Mouse (Mus musculus): ENCODE results near the gene Enpp1. TPM values are rescaled to one million over a fixed set of nuclear protein-coding genes. Genes with fewer than 3 reads are reported as not detected.

Gene Enpp1
- polyA plus RNA-seq, 1 experiment from 2014 or later = 5.0 TPM

DNA sequence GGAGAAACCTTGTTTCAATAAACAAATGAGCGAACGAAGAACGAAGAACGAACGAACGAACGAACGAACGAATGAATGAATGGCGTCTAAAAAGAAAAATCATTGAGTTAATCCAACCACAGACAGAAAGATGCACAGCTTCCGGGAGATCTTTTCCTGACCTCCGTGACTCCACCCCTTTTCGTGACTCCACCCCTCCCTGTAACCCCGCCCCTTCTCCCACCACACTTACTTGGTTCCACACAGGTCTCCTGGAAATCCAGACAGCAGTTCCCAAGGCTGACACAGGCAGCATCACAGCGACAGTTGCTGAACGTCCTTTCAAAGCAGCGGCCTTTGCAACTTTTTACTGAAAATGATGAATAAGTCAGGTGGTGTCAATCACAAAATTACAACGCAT, 34.3 kb downstream of the Enpp1 start:
- no peak for ATAC-seq (ENCODE audit: low FRiP score, low TSS enrichment)

DNA sequence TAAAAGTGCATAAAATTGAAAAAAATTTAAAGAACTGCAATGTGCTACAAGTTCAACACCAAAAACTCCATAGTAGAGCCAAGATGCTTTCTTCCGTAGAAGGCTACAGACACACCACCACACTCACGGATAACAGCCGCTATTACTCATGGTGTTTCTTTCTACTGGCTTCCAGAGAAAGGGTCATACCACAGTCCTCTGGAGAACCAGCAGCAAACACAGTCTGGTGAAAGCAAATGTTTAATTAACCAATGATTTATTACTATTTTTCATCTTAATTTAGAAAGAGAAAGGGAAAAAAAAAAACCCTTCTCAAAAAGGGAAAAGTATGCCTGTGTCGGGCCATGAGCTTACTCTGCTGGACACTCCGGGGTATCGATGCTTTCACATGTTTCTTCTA, 37.7 kb downstream of the Enpp1 start:
- no peaks in the 10 kb centered on the region for H3K36me3 ChIP-seq (ENCODE audit: insufficient read depth, low read length)
- no peaks in the 10 kb centered on the region for H3K9me3 ChIP-seq (ENCODE audit: low read length)
- H3K4me2 ChIP-seq (replicated peaks; ENCODE audit: low read depth, low read length) = 0 out of 2 replicates have a peak overlapping the region, but pooled peaks have one; percentile 4
- no peaks in the 10 kb centered on the region for H3K27me3 ChIP-seq (ENCODE audit: insufficient read depth, low read length)
- H3K27ac ChIP-seq (ENCODE audit: low read length) = no peak overlapping the region
- no peak overlapping the region for H3K9ac ChIP-seq (replicated peaks; ENCODE audit: low read length)
- H3K4me3 ChIP-seq (ENCODE audit: low read length) = no peak overlapping the region
- no peaks in the 10 kb centered on the region for H3K4me1 ChIP-seq (ENCODE audit: insufficient read depth, low read length)
- no peak for ATAC-seq (ENCODE audit: low FRiP score, low TSS enrichment)
- WGBS = 58% methylated on average over 6 of the region's 6 CpGs

More for the DNA sequence above, 34.3 kb downstream of the Enpp1 start:
- Histone ChIP-seq H3K27ac (ENCODE audit: low read length) (no peak overlapping the region), H3K4me1 (ENCODE audit: insufficient read depth, low read length) (no peaks in the 10 kb centered on the region), H3K9ac (replicated peaks; ENCODE audit: low read length) (no peak overlapping the region), H3K36me3 (ENCODE audit: insufficient read depth, low read length) (no peaks in the 10 kb centered on the region), H3K4me3 (ENCODE audit: low read length) (no peak overlapping the region), H3K9me3 (ENCODE audit: low read length) (no peaks in the 10 kb centered on the region), H3K4me2 (replicated peaks; ENCODE audit: low read depth, low read length) (no peak overlapping the region), H3K27me3 (ENCODE audit: insufficient read depth, low read length) (no peaks in the 10 kb centered on the region)
- WGBS = 91% methylated on average over 18 of the region's 18 CpGs

DNA sequence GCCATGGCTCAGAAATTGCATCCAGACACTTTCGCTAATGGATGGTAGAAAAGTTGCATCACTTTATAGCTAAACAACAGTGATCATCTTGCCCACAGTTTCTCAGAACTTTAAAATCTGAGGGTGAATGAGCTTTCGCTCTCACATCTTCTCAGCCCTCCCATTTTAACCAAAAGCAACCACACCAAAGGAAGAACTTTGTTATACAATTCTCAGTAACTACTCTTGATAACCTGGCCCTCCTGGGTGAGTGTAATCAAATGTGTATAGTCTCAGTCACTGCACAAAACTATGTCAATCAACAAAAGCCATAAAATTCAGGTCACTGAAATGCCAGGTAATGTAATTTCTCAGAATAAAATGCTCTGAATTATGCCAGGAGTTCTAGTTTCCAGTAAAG, 39.0 kb downstream of the Enpp1 start:
- no peak overlapping the region for H3K4me3 ChIP-seq (ENCODE audit: low read length)
- no peaks in the 10 kb centered on the region for H3K4me1 ChIP-seq (ENCODE audit: insufficient read depth, low read length)
- H3K4me2 ChIP-seq (replicated peaks; ENCODE audit: low read depth, low read length) = no peak overlapping the region
- no peak overlapping the region for H3K27ac ChIP-seq (ENCODE audit: low read length)
- H3K9ac ChIP-seq (replicated peaks; ENCODE audit: low read length) = no peak overlapping the region
- H3K9me3 ChIP-seq (ENCODE audit: low read length) = no peaks in the 10 kb centered on the region
- H3K27me3 ChIP-seq (ENCODE audit: insufficient read depth, low read length) = no peaks in the 10 kb centered on the region
- 98% methylated on average over 2 of the region's 2 CpGs for WGBS
- no peak for ATAC-seq (ENCODE audit: low FRiP score, low TSS enrichment)
- no peaks in the 10 kb centered on the region for H3K36me3 ChIP-seq (ENCODE audit: insufficient read depth, low read length)

DNA sequence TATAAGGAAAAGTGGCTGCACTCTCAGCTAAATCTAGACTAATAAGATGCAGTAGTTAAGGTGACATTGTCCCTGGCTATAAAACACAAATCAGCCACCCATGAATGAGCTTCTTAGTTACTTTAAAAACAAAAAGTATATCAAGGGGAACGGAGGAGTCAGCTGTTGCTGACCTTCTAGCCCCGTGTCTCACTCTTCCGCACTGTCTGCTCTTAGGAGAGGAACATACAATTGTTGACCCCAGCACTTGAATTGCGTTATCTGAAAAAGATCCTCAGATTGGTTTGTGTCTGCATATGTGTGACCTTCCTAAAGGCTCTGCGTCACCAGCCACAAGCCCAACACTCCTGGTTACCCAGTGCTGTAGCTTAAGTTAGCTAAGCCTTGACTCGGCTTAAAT, 41.4 kb downstream of the Enpp1 start:
- WGBS = 41% methylated on average over 6 of the region's 6 CpGs
- no peaks in the 10 kb centered on the region for H3K36me3 ChIP-seq (ENCODE audit: insufficient read depth, low read length)
- H3K27me3 ChIP-seq (ENCODE audit: insufficient read depth, low read length) = no peaks in the 10 kb centered on the region
- no peak overlapping the region for H3K9ac ChIP-seq (replicated peaks; ENCODE audit: low read length)
- no peaks in the 10 kb centered on the region for H3K4me1 ChIP-seq (ENCODE audit: insufficient read depth, low read length)
- H3K4me2 ChIP-seq (replicated peaks; ENCODE audit: low read depth, low read length) = no peak overlapping the region
- H3K27ac ChIP-seq (ENCODE audit: low read length) = no peak overlapping the region
- H3K9me3 ChIP-seq (ENCODE audit: low read length) = no peaks in the 10 kb centered on the region
- peak; percentile 74; the same call in 1 of the 2 replicates for ATAC-seq (ENCODE audit: low FRiP score, low TSS enrichment)
- H3K4me3 ChIP-seq (ENCODE audit: low read length) = no peak overlapping the region

DNA sequence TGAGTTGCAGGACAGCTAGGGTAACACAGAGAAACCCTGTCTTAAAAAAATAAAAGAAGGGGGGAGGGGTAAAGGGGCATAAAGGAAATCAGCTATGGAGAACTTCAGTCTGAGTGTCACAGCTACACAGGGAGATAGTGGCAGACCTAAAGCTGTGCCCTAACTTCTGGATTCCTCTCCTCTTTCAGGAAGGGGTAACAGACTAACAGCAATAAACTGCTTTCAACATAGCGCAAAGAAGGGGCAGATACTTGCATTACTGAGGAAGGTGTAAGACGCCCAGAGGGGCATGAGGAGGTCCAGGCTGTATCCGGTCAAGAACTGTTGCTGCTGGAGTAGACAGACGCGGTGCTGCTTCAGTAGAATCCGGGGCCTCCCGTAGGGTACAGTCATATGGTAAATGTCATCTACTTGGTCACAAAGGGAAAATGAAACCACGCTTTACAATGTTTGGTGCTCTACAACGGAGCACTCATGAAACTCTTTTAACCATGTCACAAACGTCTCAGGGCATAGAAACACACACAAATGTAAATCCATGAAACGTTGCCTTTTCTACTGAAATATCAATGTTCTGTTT, 60.9 kb downstream of the Enpp1 start:
- no peak for ATAC-seq (ENCODE audit: low FRiP score, low TSS enrichment)
- Histone ChIP-seq H3K4me1 (ENCODE audit: insufficient read depth, low read length) (no peaks in the 10 kb centered on the region), H3K4me3 (ENCODE audit: low read length) (no peak overlapping the region), H3K9ac (replicated peaks; ENCODE audit: low read length) (no peak overlapping the region), H3K4me2 (replicated peaks; ENCODE audit: low read depth, low read length) (no peak overlapping the region), H3K36me3 (ENCODE audit: insufficient read depth, low read length) (no peaks in the 10 kb centered on the region), H3K27me3 (ENCODE audit: insufficient read depth, low read length) (no peaks in the 10 kb centered on the region), H3K27ac (ENCODE audit: low read length) (no peak overlapping the region), H3K9me3 (ENCODE audit: low read length) (no peaks in the 10 kb centered on the region)
- 87% methylated on average over 11 of the region's 11 CpGs for WGBS

DNA sequence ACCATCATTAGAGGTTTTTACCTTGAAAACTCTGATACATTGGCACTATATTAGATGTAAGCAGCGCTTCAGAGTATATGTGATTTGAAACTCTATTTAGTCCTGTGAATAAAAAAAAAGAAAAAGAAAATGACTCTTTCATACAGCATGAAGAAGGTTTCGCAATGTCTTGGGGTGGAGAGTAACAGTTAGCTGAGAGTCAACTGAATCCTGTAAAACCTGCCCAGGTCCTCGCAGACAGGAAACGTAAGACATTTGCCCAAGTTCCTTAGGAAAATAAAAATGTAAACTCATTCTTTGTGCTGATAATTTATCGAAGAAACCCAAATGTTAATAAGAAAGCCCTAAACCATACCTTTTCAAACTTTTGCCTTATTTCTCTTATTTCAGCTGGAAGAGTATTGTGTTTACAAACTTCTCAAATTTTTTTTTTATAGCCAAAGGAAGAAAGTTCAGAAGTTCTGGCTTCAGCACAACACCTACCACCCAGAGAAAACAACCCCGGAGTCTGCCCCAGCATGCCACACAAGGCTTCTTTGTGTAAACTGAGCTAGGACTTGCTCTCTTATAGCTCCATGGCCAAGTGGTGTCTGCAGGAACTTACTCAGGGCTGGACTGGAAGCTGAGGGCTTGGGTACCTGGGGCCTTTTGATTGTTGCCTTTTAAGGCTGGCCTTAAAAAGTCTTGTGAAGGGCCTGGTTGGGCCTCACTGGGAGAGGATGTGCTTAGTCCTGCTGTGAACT, 63.8 kb downstream of the Enpp1 start:
- Histone ChIP-seq H3K4me1 (ENCODE audit: insufficient read depth, low read length) (no peaks in the 10 kb centered on the region), H3K4me2 (replicated peaks; ENCODE audit: low read depth, low read length) (no peak overlapping the region), H3K27me3 (ENCODE audit: insufficient read depth, low read length) (no peaks in the 10 kb centered on the region), H3K9ac (replicated peaks; ENCODE audit: low read length) (no peak overlapping the region), H3K9me3 (ENCODE audit: low read length) (no peaks in the 10 kb centered on the region), H3K27ac (ENCODE audit: low read length) (no peak overlapping the region), H3K4me3 (ENCODE audit: low read length) (no peak overlapping the region), H3K36me3 (ENCODE audit: insufficient read depth, low read length) (no peaks in the 10 kb centered on the region)
- ATAC-seq (ENCODE audit: low FRiP score, low TSS enrichment) = no peak
- WGBS = 78% methylated on average over 6 of the region's 6 CpGs

DNA sequence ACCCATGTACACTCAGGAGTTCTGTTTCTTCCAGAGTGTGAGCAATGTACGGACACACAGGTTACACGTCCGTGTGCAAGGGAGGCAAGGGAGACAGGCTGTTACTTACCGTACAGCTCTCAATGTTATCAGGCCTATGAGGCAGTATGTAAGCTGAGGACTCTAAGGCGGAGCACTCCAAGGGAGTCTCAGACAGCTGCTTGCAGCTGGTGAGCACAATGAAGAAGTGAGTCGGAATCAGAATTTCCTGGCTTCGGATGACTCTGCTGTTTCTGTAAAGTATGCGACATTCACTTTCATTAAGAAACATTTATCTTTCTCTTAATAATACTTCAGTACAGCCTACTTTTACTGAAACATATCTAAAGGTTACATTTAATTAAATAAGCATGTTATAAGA, 66.8 kb downstream of the Enpp1 start:
- Histone ChIP-seq H3K4me1 (ENCODE audit: insufficient read depth, low read length) (peaks cover 10% of the 10 kb centered on the region), H3K36me3 (ENCODE audit: insufficient read depth, low read length) (no peaks in the 10 kb centered on the region), H3K4me2 (replicated peaks; ENCODE audit: low read depth, low read length) (no peak overlapping the region), H3K9me3 (ENCODE audit: low read length) (no peaks in the 10 kb centered on the region), H3K9ac (replicated peaks; ENCODE audit: low read length) (no peak overlapping the region), H3K27ac (ENCODE audit: low read length) (no peak overlapping the region), H3K27me3 (ENCODE audit: insufficient read depth, low read length) (no peaks in the 10 kb centered on the region), H3K4me3 (ENCODE audit: low read length) (no peak overlapping the region)
- WGBS = 84% methylated on average over 8 of the region's 8 CpGs
- no peak for ATAC-seq (ENCODE audit: low FRiP score, low TSS enrichment)

DNA sequence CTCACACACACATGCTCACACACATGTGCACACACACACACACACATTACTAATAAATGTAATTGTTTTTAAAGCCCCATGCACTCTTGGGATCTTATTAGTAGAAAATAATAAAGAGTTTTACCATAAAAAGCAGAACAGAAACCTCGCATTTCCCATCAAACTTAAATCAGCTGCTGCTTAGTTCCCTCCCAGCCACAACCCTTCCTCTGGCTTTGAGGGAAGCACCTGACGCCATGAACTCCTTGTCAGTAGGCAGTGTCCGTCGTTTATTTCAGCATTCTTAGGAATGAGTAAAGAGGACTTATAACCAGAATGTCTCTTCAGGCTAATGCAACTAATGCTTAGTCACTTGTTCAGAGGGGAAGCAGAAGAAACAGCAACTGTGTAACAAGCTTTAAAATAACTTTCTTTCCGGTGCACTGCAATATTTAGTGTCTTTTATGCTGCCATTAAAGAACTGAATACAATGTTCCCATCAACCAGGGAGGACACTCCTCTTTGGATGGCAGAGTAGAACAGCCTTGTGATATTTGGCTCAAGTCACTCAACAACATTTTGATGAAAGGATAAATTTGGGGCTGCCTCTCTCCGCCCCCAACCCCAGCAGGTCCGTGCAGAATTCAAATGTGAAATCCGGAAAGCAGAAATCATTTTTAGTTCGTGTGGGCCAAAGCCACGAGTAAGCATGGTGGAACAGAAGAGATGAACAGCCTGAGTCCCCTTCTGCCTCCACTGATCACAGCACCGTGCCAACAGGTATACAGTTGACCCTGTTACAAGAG, 69.0 kb downstream of the Enpp1 start:
- H3K9ac ChIP-seq (replicated peaks; ENCODE audit: low read length) = no peak overlapping the region
- no peak for ATAC-seq (ENCODE audit: low FRiP score, low TSS enrichment)
- H3K4me2 ChIP-seq (replicated peaks; ENCODE audit: low read depth, low read length) = no peak overlapping the region
- H3K36me3 ChIP-seq (ENCODE audit: insufficient read depth, low read length) = no peaks in the 10 kb centered on the region
- WGBS = 82% methylated on average over 11 of the region's 11 CpGs
- no peak overlapping the region for H3K4me3 ChIP-seq (ENCODE audit: low read length)
- H3K27ac ChIP-seq (ENCODE audit: low read length) = no peak overlapping the region
- H3K27me3 ChIP-seq (ENCODE audit: insufficient read depth, low read length) = no peaks in the 10 kb centered on the region
- peaks cover 30% of the 10 kb centered on the region for H3K4me1 ChIP-seq (ENCODE audit: insufficient read depth, low read length)
- no peaks in the 10 kb centered on the region for H3K9me3 ChIP-seq (ENCODE audit: low read length)

DNA sequence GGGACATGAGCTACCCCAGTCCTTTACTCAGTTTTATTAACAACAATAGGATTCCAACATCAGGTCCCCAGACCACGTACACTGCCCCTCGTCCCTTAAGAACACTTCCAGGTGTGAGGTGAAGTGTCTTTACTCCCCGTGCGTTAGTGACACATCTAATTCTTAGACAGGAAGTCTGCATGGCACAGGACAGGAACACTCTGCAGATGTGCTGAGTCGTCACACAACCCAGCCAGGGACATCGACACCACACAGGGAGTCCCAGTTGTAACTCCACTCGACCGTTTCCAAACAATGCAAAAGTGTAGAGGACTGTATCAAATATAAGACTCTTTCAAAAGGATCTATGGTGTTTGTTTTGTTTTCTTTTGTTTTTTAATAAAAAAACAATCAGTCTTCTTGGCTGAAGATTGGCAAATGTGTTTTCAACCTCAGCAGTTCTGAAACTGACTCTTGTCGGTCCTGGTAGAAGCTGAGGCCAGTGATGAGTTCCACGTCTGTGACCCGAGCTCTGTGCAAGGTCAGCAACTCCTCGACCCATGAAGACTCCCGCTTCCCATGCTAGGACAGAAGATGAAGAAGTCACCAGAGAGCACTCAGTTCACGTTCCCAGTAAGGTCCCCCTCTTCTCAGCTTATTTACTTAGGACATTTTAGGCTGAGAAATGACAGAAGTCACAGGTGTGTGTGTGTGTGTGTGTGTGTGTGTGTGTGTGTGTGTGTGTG, 70.4 kb downstream of the Enpp1 start:
- 0 out of 2 replicates have a peak, but pooled peaks have one; percentile 39 for ATAC-seq (ENCODE audit: low FRiP score, low TSS enrichment)

More for the DNA sequence above, 70.4 kb downstream of the Enpp1 start:
- H3K9me3 ChIP-seq (ENCODE audit: low read length) = no peaks in the 10 kb centered on the region
- no peak overlapping the region for H3K9ac ChIP-seq (replicated peaks; ENCODE audit: low read length)
- H3K4me1 ChIP-seq (ENCODE audit: insufficient read depth, low read length) = peaks cover 36% of the 10 kb centered on the region
- H3K4me2 ChIP-seq (replicated peaks; ENCODE audit: low read depth, low read length) = peak overlapping the region; percentile 10; the same call in 1 of the 2 replicates
- H3K4me3 ChIP-seq (ENCODE audit: low read length) = no peak overlapping the region
- 24% methylated on average over 14 of the region's 14 CpGs for WGBS
- no peaks in the 10 kb centered on the region for H3K27me3 ChIP-seq (ENCODE audit: insufficient read depth, low read length)
- no peaks in the 10 kb centered on the region for H3K36me3 ChIP-seq (ENCODE audit: insufficient read depth, low read length)
- H3K27ac ChIP-seq (ENCODE audit: low read length) = no peak overlapping the region
